Mouse (Mus musculus): ENCODE data around the gene Togaram1. TPM values are rescaled to one million over a fixed set of nuclear protein-coding genes. Genes with fewer than 3 reads are reported as not detected.

Togaram1 gene
- polyA plus RNA-seq, 1 experiment from 2014 or later, result 27.8 TPM

Other genes with a start within 250 kb of the Togaram1 start
- 4.4 and 5.1 TPM in 2 replicates for gene Gm527, start 47.9 kb upstream of the Togaram1 start, polyA plus RNA-seq (2014; fragmentation: Nextera tagmentation; extraction: Ambion mirVana)
- gene Klhl28, start 270 bp upstream of the Togaram1 start, polyA plus RNA-seq (2014; fragmentation: Nextera tagmentation; extraction: Ambion mirVana), result 38.0 and 39.7 TPM in 2 replicates
- 61.3 and 64.4 TPM in 2 replicates for gene Prpf39, start 70.5 kb downstream of the Togaram1 start, polyA plus RNA-seq (2014; fragmentation: Nextera tagmentation; extraction: Ambion mirVana)
- 397 and 407 TPM in 2 replicates for gene Fkbp3, start 108.2 kb downstream of the Togaram1 start, polyA plus RNA-seq (2014; fragmentation: Nextera tagmentation; extraction: Ambion mirVana)
- 9.3 and 11.4 TPM in 2 replicates for gene Fancm, start 109.8 kb downstream of the Togaram1 start, polyA plus RNA-seq (2014; fragmentation: Nextera tagmentation; extraction: Ambion mirVana)
- gene Mis18bp1, start 206.8 kb downstream of the Togaram1 start, polyA plus RNA-seq (2014; fragmentation: Nextera tagmentation; extraction: Ambion mirVana), result 5.4 and 7.6 TPM in 2 replicates

All from neural tube, embryonic 14.5 days (tissue).